Mouse (Mus musculus) myocyte (in vitro differentiated cells): ENCODE results near the gene Cgnl1. TPM values are rescaled to one million over a fixed set of nuclear protein-coding genes. Genes with fewer than 3 reads are reported as not detected.

ENCODE experiments used
- H3K27me3 ChIP-seq: one replicate; pipeline ENCODE4 v1.6.1; 2011; ENCODE audit not compliant: control insufficient read depth, insufficient read depth, insufficient read length
- H3K36me3 ChIP-seq: one replicate; pipeline ENCODE4 v1.6.1; 2011; ENCODE audit not compliant: control insufficient read depth, insufficient read depth
- H3K4me2 ChIP-seq: one replicate; pipeline ENCODE4 v1.6.1; 2011; ENCODE audit warnings: low read depth, control low read depth
- H3K4me3 ChIP-seq: one replicate; pipeline ENCODE4 v1.5.1; 2011; ENCODE audit warnings: mild to moderate bottlenecking, control low read depth, moderate library complexity
- H3K79me2 ChIP-seq: one replicate; pipeline ENCODE4 v1.6.1; 2011; ENCODE audit not compliant: control insufficient read depth, insufficient read depth
- H3ac ChIP-seq: one replicate; pipeline ENCODE4 v1.6.1; 2011; ENCODE audit not compliant: control insufficient read depth, insufficient read length
- CEBPB ChIP-seq: IDR thresholded peaks from 2 replicates; pipeline ENCODE4 v1.6.1; 2011; ENCODE audit warnings: mild to moderate bottlenecking, moderate library complexity; ENCODE audit not compliant: poor library complexity, insufficient read depth, severe bottlenecking
- E2F4 ChIP-seq: IDR thresholded peaks from one replicate; pipeline ENCODE4 v1.6.1; 2011; ENCODE audit warnings: mild to moderate bottlenecking, control low read depth, moderate library complexity; ENCODE audit not compliant: insufficient read depth
- MAX ChIP-seq: IDR thresholded peaks from one replicate; pipeline ENCODE4 v1.6.1; 2011; ENCODE audit warnings: low read depth, mild to moderate bottlenecking, control low read depth
- MYOD1 ChIP-seq, 3 experiments: IDR thresholded peaks; one replicate each; pipeline ENCODE4 v1.6.1; 2011; ENCODE audit warnings: control low read depth in 2 of 3, low read depth in 2 of 3, mild to moderate bottlenecking in 2 of 3, moderate library complexity in 1 of 3; ENCODE audit not compliant: insufficient read length in 2 of 3, control insufficient read depth in 1 of 3
- MYOG ChIP-seq, 3 experiments: IDR thresholded peaks; one replicate each; pipeline ENCODE4 v1.6.1; 2011; ENCODE audit warnings: control low read depth in 2 of 3, low read depth in 2 of 3, mild to moderate bottlenecking in 2 of 3; ENCODE audit not compliant: insufficient read length in 2 of 3, control insufficient read depth in 1 of 3, insufficient read depth in 1 of 3
- POLR2A ChIP-seq: IDR thresholded peaks from one replicate; pipeline ENCODE4 v1.6.1; 2011; ENCODE audit warnings: low read depth, mild to moderate bottlenecking, control low read depth, moderate library complexity; ENCODE audit not compliant: insufficient read length
- POLR2AphosphoS2 ChIP-seq: IDR thresholded peaks from one replicate; pipeline ENCODE4 v1.6.1; 2011; ENCODE audit warnings: low read depth, control low read depth; ENCODE audit not compliant: insufficient read length
- REST ChIP-seq: IDR thresholded peaks from one replicate; pipeline ENCODE4 v1.6.1; 2011; ENCODE audit warnings: mild to moderate bottlenecking, control low read depth, moderate library complexity; ENCODE audit not compliant: insufficient read depth, insufficient read length
- SRF ChIP-seq: IDR thresholded peaks from one replicate; pipeline ENCODE4 v1.6.1; 2011; ENCODE audit warnings: low read depth; ENCODE audit not compliant: control insufficient read depth, insufficient read length
- TCF12 ChIP-seq: IDR thresholded peaks from one replicate; pipeline ENCODE4 v1.6.1; 2011; ENCODE audit warnings: mild to moderate bottlenecking, control low read depth; ENCODE audit not compliant: poor library complexity, insufficient read depth, severe bottlenecking
- TCF3 ChIP-seq: IDR thresholded peaks from one replicate; pipeline ENCODE4 v1.6.1; 2011; ENCODE audit warnings: low read depth, control low read depth; ENCODE audit not compliant: insufficient read length
- USF1 ChIP-seq: IDR thresholded peaks from one replicate; pipeline ENCODE4 v1.6.1; 2011; ENCODE audit warnings: low read depth, mild to moderate bottlenecking, control low read depth, moderate library complexity
- polyA plus RNA-seq: library from polyadenylated mRNA; unstranded; fragments of >200 nt; fragmentation: generic; extraction: Trizol; gene quantifications from one replicate; pipeline ENCODE4 v1.2.1, GENCODE M21; 2012; ENCODE audit warnings: missing spikeins

Cgnl1 gene
- polyA plus RNA-seq, 1 experiment, result 3.7 TPM

- H3K4me3 ChIP-seq, result no peak overlapping the region
- no peak overlapping the region for H3ac ChIP-seq
- no peaks in the 10 kb centered on the region for H3K27me3 ChIP-seq
- TF ChIP-seq POLR2A (no peak), CEBPB (no peak), E2F4 (no peak), TCF12 (no peak), MAX (no peak), TCF3 (no peak)
- no peaks in the 10 kb centered on the region for H3K36me3 ChIP-seq
- H3K4me2 ChIP-seq, result no peak overlapping the region
- no peaks in the 10 kb centered on the region for H3K79me2 ChIP-seq
Measured at GRCm38 (mm10) chr9:71753529-71753928, 17.9 kb downstream of the Cgnl1 start.

DNA sequence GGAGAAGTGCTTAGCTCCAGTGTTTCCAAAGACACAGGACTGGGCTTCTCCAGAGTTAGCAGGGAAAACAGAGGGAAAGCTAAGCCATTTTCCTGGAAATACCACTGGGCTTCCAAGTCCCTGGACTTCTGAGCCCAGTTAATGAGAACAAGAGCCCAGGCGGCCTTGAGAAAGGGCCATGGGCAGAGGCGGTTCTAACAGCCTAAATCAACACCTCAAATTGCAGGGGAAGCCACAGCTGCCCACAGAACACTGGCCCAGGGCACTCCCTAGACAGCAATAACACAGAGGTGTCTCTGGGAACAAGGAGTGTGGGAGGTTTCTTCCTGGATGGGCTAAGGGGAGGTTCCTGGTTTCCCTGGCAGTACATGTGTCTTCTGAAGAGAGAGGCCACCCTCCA is 18.3 kb downstream of the Cgnl1 start:
- Histone ChIP-seq H3K27me3 (no peaks in the 10 kb centered on the region), H3K36me3 (no peaks in the 10 kb centered on the region)
- TF ChIP-seq SRF (no peak), USF1 (no peak), E2F4 (no peak)

GRCm38 (mm10) chr9:71750015-71750672 is 21.3 kb downstream of the Cgnl1 start:
- no peaks in the 10 kb centered on the region for H3K79me2 ChIP-seq
- H3ac ChIP-seq, result no peak overlapping the region
- no peaks in the 10 kb centered on the region for H3K36me3 ChIP-seq
- H3K27me3 ChIP-seq, result no peaks in the 10 kb centered on the region
- TF ChIP-seq TCF12 (no peak), POLR2A (no peak), CEBPB (no peak), REST (no peak), MYOG (IDR thresholded peaks at IDR 0.05; ENCODE audit: control insufficient read depth in 1 of 3, insufficient read depth in 1 of 3, insufficient read length in 2 of 3, low read depth in 2 of 3) (no peak), TCF3 (no peak), E2F4 (no peak), SRF (no peak)
- no peak overlapping the region for H3K4me2 ChIP-seq
- H3K4me3 ChIP-seq, result no peak overlapping the region

More for the DNA sequence above, 18.3 kb downstream of the Cgnl1 start:
- no peaks in the 10 kb centered on the region for H3K79me2 ChIP-seq
- no peak overlapping the region for H3K4me3 ChIP-seq
- H3K4me2 ChIP-seq, result no peak overlapping the region
- H3ac ChIP-seq, result no peak overlapping the region

DNA sequence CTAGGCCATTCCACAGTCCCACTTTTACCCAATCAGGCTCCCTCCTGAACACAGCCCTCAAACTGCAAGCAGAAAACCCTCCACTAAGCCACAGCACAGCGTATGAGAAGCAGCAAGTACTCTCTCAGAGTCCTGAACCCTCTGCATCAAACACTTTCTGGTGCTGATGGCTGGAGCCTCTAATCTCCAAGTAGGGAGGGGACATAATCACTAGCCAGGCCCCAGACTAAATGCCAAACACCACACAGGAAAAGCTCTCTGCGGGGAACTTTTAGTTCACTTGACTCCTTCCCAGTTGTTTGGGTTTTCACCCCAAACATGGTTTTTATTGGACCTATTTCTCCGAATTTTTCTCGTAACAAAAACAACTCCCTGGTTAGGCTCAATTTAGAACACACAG is 25.0 kb downstream of the Cgnl1 start:
- no peak overlapping the region for H3K4me2 ChIP-seq
- H3K27me3 ChIP-seq, result no peaks in the 10 kb centered on the region
- H3K36me3 ChIP-seq, result no peaks in the 10 kb centered on the region
- H3ac ChIP-seq, result no peak overlapping the region
- no peak overlapping the region for H3K4me3 ChIP-seq
- TF ChIP-seq SRF (no peak), E2F4 (no peak), POLR2A (no peak), TCF12 (no peak), MAX (no peak), POLR2AphosphoS2 (no peak), MYOG (IDR thresholded peaks at IDR 0.05; ENCODE audit: control insufficient read depth in 1 of 3, insufficient read depth in 1 of 3, insufficient read length in 2 of 3, low read depth in 2 of 3) (no peak), TCF3 (no peak), MYOD1 (IDR thresholded peaks at IDR 0.05; ENCODE audit: control insufficient read depth in 1 of 3, insufficient read length in 2 of 3, low read depth in 2 of 3) (no peak), REST (no peak), USF1 (no peak), CEBPB (no peak)
- no peaks in the 10 kb centered on the region for H3K79me2 ChIP-seq

DNA sequence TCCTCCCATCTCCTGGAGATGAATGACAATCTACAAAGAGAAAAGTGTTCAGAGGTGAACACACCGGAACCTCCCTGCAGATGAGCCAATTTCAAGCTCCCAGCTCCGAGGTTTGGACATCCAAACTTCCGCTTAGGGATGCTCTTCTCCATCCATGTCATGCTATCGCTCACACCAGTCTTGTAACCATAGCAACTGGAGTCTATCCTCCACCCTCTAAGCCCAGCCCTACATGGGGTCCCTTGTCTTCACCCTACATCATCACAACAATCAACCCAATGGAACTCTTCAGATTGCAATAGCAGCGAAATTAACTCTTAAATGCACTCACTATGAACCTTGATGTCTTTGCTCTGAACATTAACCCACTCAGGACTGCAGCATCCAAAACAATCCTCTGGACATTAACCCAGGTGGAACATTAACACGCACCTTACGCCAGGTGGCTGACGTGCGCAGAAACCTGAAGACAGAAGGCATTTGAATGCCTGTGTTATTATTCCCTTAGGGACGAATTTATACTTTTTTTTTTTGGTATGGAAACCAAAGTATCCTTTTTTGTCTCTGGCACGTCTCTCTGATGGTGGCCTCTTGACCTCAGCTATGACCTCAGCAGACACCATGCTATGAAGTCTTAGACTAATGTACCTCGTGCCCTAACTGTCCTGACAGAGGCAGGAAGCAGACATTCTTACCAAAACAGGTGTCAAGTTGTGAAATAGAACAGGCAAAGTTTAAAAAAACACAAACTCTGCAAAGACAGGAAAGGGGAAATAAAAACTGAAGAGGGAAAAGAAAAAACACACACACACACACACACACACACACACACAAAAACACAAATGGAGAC is 33.1 kb downstream of the Cgnl1 start:
- Histone ChIP-seq H3ac (no peak overlapping the region), H3K79me2 (no peaks in the 10 kb centered on the region), H3K36me3 (no peaks in the 10 kb centered on the region), H3K4me2 (no peak overlapping the region), H3K27me3 (no peaks in the 10 kb centered on the region), H3K4me3 (no peak overlapping the region)
- TF ChIP-seq MYOD1 (IDR thresholded peaks at IDR 0.05; ENCODE audit: control insufficient read depth in 1 of 3, insufficient read length in 2 of 3, low read depth in 2 of 3) (no peak), POLR2AphosphoS2 (no peak), MYOG (IDR thresholded peaks at IDR 0.05; ENCODE audit: control insufficient read depth in 1 of 3, insufficient read depth in 1 of 3, insufficient read length in 2 of 3, low read depth in 2 of 3) (no peak), TCF12 (no peak), TCF3 (no peak), CEBPB (no peak), E2F4 (no peak), MAX (no peak), SRF (no peak), USF1 (no peak), REST (no peak), POLR2A (no peak)
